Mouse (Mus musculus): ENCODE results near the gene Dgcr8. TPM values are rescaled to one million over a fixed set of nuclear protein-coding genes. Genes with fewer than 3 reads are reported as not detected.

Gene Dgcr8
- polyA plus RNA-seq, 1 experiment from 2014 or later = 26.3 TPM

MicroRNA genes within 50 kb of the gene (microRNA counts, 519-probe panel; counts per million panel counts)
- microRNA mmu-miR-1306 (not detected), microRNA mmu-miR-185 (3,978 counts per million, percentile 45 among the panel's probes with 10 or more counts)

Small RNA genes within 50 kb of the gene (microRNA-seq; reads per million reads assigned to microRNA genes)
- gene Gm24572 = 0.79 reads per million
- gene Mir1306 = 167 reads per million, percentile 63 among the genes with 10 or more reads in this experiment
- gene Mir185 = 481 reads per million, percentile 74 among the genes with 10 or more reads in this experiment

Other genes starting within 250 kb of the Dgcr8 start
- 164 and 179 TPM in 2 replicates for gene Dgcr6, start 236.4 kb downstream of the Dgcr8 start, polyA plus RNA-seq (2014; fragmentation: Nextera tagmentation; extraction: Ambion mirVana)
- gene Prodh, start 199.0 kb downstream of the Dgcr8 start, polyA plus RNA-seq (2014; fragmentation: Nextera tagmentation; extraction: Ambion mirVana) = 3.1 and 3.3 TPM in 2 replicates
- gene Rtn4r, start 161.6 kb downstream of the Dgcr8 start, polyA plus RNA-seq (2014; fragmentation: Nextera tagmentation; extraction: Ambion mirVana) = 11.0 and 15.8 TPM in 2 replicates
- gene Ccdc188, start 71.4 kb downstream of the Dgcr8 start, polyA plus RNA-seq (2014; fragmentation: Nextera tagmentation; extraction: Ambion mirVana) = 0.13 and 0.16 TPM in 2 replicates
- 5.9 and 10.2 TPM in 2 replicates for gene Zdhhc8, start 54.1 kb downstream of the Dgcr8 start, polyA plus RNA-seq (2014; fragmentation: Nextera tagmentation; extraction: Ambion mirVana)
- 95.0 and 95.4 TPM in 2 replicates for gene Trmt2a, start 40.6 kb downstream of the Dgcr8 start, polyA plus RNA-seq (2014; fragmentation: Nextera tagmentation; extraction: Ambion mirVana)
- gene Ranbp1, start 40.5 kb downstream of the Dgcr8 start, polyA plus RNA-seq (2014; fragmentation: Nextera tagmentation; extraction: Ambion mirVana) = 527 and 537 TPM in 2 replicates
- 1.8 TPM in 1 of 2 replicates, not detected in the other for gene Gm49776, start 30.9 kb downstream of the Dgcr8 start, polyA plus RNA-seq (2014; fragmentation: Nextera tagmentation; extraction: Ambion mirVana)
- 78.7 and 81.3 TPM in 2 replicates for gene Tango2, start 58.9 kb upstream of the Dgcr8 start, polyA plus RNA-seq (2014; fragmentation: Nextera tagmentation; extraction: Ambion mirVana)
- 46.8 and 47.8 TPM in 2 replicates for gene Arvcf, start 58.9 kb upstream of the Dgcr8 start, polyA plus RNA-seq (2014; fragmentation: Nextera tagmentation; extraction: Ambion mirVana)
- 22.0 and 23.5 TPM in 2 replicates for gene Txnrd2, start 137.1 kb upstream of the Dgcr8 start, polyA plus RNA-seq (2014; fragmentation: Nextera tagmentation; extraction: Ambion mirVana)
- 54.6 and 71.9 TPM in 2 replicates for gene Comt, start 137.6 kb upstream of the Dgcr8 start, polyA plus RNA-seq (2014; fragmentation: Nextera tagmentation; extraction: Ambion mirVana)
- 16.2 and 19.1 TPM in 2 replicates for gene Gnb1l, start 209.5 kb upstream of the Dgcr8 start, polyA plus RNA-seq (2014; fragmentation: Nextera tagmentation; extraction: Ambion mirVana)
- gene Rtl10, start 209.7 kb upstream of the Dgcr8 start, polyA plus RNA-seq (2014; fragmentation: Nextera tagmentation; extraction: Ambion mirVana) = 2.8 and 3.0 TPM in 2 replicates

All from forebrain, embryonic 14.5 days (tissue).